Mouse (Mus musculus) cerebellum, adult (tissue): ENCODE data around the gene Tshz2.

Experiments
- ATAC-seq: cut with Nextera tagmentation; 2 replicates; pipeline ENCODE4 v1.9.2; 2017; ENCODE audit warnings: mild to moderate bottlenecking, moderate library complexity, mixed read lengths; ENCODE audit not compliant: insufficient number of reproducible peaks, low FRiP score, low TSS enrichment

Tshz2 gene

DNA sequence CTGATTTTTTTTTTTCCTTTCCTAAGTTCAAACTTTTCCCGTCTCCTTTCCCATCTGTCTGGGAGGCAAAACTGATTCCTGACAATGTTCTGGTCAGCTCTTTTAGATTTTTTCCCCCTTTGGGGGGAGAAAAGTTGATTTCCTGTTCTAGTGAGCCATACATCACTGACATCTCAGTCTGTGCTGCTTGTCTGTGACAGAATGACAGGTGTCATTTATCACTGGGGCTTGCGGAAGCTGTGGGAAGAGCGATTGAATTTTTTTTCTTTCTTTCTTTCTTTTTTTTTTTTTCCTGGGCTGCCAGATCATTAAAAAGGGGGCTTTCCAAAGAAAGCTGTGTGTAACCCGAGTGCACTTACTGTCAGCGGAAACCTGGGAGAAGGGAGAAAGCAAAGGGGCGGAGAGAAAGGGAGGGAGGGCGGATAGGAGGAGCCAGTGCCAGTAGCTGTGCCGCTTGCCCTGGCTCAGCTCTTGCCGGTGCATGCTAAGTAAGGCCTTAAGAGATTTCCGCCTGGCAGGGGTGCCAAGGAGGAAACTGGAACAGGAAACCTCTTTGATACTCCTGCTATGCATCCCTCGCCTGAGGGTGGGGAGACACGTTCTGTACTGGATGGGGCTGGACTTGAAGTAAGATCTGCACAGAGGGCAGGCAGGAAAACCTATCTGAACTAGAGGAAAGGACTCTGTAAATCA, 157.8 kb downstream of the Tshz2 start:
- no peak for ATAC-seq

DNA sequence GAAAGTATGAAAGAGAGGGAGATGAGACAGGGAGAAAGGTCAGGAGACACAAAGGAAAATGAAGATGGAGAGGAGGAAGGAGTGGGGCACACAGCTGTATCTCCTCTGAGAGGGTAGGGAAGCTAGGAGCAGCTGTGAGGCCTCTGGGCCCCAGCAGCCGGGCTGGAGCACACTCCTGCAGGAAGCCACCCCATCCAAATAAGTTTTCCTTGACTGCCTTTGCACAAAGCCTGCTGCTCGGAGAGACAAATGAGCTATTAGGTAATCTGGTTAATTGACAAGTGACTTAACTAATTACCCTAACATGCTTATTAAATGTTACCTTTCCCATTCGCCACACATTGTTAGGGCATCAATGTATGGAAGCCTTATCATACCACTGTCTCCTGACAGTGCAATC, 159.9 kb downstream of the Tshz2 start:
- ATAC-seq, result no peak

DNA sequence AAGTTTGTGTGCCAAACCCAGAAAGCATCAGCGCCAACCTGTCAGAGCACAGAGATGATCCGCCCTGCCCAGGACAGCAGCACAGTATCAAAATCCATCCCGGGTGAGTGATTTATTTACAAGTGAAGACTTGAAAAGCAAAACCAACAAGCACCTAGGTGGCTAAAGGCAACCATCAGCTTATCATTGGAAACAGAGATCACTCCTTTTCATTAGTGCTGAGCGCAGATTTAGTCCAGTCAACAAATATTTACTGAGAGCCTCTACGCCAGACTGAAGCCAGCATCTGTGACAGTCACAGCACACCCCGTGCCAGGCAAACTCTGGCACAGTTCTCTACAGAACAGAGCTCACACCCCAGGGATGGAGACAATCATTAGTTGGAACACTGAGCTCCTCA, 169.4 kb downstream of the Tshz2 start:
- ATAC-seq, result no peak

- no peak for ATAC-seq
Observed at GRCm38 (mm10) chr2:169804380-169804779, 171.6 kb downstream of the Tshz2 start.

- no peak for ATAC-seq
Observed at GRCm38 (mm10) chr2:169805545-169805944, 172.7 kb downstream of the Tshz2 start.

DNA sequence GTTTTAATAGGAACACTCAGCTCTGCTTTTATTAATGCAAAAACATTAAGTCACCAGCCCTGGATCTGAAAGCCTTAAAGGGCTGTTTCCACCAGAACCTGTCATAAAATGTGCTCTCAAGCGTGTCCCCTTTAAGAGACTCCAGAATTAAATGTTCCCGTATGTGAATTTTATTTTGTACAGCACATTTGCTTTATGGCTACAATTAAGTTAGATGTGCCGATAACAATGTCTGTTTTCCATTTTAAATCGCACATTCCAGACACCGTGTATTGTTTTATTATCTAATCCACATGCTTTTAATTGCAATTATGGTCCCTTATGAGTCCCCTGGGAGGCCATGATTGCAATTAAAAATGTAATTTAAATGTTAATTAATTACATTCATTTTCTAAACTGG, 178.8 kb downstream of the Tshz2 start:
- ATAC-seq, result no peak

GRCm38 (mm10) chr2:169812055-169812454, 179.2 kb downstream of the Tshz2 start:
- no peak for ATAC-seq

GRCm38 (mm10) chr2:169812940-169813339, 180.1 kb downstream of the Tshz2 start:
- no peak for ATAC-seq

GRCm38 (mm10) chr2:169814351-169814750, 181.5 kb downstream of the Tshz2 start:
- ATAC-seq, result no peak

DNA sequence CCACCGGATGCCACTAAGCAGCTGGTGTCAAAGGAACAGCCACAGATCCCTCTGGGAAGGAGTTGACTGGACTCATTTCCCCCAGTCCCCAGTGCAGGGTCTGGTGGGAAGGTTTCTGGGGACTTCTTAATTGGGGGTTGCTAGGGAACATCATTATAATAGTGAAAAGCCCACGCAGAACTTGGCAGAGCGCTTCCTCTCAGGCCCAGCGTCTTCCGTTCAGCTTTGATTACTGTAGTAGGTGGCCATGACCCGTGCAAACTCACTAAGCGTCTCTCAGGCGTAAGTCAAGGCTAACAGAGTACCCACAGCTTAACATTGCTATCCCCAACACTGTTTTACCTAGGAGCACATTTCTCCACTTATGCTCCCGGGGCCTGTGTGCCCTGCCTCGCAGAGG, 181.9 kb downstream of the Tshz2 start:
- no peak for ATAC-seq

- ATAC-seq, result no peak
Observed at GRCm38 (mm10) chr2:169821021-169821441, 188.2 kb downstream of the Tshz2 start.

GRCm38 (mm10) chr2:169825908-169826307, 193.1 kb downstream of the Tshz2 start:
- ATAC-seq, result no peak

- ATAC-seq, result no peak
Observed at GRCm38 (mm10) chr2:169826316-169826715, 193.5 kb downstream of the Tshz2 start.

DNA sequence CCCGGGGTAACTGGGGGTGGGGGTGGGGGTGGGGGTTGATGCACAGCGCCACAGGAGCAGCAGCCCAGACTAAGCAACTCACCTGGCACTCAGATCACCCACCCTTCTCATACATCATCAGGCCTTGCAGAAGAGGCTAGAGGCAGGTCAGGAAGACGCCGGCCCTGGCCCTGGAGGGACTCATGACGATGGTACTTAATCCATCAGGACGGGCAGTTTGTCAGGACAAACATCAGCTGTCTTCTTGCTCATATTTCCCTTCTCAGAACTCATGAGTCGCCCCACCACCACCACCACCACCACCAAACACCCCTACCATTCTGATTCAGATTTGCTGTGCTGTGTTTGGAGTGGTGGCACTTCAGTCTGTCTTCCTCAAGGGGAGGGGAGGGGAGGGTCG, 194.0 kb downstream of the Tshz2 start:
- no peak for ATAC-seq

GRCm38 (mm10) chr2:169832184-169832583, 199.4 kb downstream of the Tshz2 start:
- ATAC-seq, result no peak

DNA sequence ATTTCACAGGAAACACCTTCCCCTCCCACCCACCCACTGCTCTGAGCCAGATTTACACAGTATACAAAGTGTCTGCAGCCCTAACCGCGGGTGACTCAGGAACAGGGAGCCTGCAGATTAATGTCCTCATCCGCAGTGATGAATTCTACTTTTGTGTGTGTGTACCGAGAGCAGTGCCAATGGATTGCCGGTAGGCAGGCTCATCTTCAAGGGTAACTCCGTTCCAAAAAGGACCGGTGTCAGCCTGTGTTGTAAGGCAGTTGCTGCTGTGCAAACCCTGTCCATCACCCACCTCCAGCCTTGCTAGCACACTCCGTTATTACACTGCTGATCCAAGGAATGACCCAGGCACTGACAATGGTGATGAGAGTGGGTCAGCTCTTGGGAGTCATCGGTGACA, 200.8 kb downstream of the Tshz2 start:
- no peak for ATAC-seq

DNA sequence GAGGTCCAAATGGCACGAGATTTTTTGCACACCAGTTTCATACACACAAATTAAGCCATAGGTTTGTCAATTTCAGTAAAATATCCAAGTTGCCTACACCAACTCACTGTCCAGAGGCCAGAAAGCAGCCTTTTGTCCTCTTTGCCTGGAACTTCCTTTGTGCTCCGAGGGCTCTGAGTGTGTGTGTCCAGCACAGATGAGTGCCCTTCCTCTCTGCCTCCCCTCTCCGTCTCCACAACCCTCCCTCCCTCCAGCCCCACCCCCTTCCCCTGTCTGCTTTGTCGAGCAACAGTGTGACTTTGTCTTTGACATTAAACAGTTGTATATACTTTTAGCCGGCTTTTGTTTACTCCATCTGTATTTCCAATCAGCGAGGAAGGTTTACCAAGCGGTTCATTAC, 201.8 kb downstream of the Tshz2 start:
- ATAC-seq, result no peak

DNA sequence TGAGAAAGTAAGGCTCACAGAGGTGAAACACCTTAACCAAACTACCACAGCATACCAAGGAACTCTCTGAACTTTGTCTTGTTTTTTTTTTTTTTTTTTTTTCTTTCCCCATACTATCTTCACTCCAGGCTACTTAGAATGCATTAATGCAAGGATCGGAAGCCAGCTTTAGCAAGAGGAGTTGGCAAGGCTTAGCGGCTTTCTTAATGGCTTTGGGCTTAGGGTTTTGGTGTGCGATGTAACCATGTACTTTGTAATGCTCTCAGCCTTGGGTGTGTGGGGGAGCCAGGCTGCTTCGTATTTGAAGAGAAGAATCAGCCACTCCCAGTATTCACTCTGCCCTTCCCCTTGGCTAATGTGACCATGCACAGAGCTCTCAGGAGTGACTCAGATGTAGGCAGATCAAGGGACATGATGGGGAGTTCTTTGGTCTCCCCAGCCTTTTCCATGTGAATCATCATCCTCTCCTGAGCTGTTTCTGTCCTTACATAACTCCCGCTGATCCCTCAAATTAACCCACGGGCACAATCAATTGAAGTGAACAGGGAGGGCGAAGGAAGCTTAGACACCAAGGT, 204.3 kb downstream of the Tshz2 start:
- ATAC-seq, result no peak

DNA sequence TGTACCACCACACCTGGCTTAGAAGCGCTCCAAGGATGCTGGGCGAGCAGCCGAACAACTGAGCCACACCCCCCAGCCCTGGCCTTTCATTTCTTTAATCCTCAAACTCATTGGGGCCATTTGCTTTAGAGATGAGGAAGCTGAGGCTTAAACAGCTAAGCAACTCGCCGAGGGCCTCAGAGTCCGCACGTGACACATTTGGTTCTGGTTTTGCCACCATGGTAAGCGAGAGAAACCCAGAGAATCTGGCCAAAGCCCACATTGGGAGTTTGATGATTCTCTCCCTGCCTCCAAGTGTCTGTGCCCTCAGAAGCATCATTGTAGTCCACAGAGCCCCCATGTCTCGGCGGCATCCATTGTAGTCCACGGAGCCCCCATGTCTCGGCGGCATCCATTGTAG, 205.7 kb downstream of the Tshz2 start:
- ATAC-seq, result no peak

DNA sequence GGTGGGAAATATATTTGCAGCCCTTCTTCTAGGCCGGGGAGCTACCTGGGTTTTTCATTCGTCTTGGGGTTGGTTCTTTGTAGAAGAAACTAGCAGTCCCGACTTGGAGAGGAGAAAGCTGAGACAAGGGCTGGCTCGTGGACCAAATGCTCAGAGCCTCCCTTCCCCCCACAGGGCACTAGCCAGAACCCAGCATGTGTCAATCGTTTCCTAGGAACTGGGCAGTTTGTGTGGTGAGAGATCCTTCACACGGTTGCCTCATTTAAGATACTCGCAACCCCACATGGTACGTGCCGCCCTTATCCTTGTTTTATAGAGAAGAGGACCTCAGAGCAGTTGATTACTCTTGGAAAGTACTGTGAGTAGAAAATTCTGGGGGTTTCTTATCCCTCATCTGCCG, 208.6 kb downstream of the Tshz2 start:
- no peak for ATAC-seq

- no peak for ATAC-seq
Observed at GRCm38 (mm10) chr2:169842494-169842893, 209.7 kb downstream of the Tshz2 start.

DNA sequence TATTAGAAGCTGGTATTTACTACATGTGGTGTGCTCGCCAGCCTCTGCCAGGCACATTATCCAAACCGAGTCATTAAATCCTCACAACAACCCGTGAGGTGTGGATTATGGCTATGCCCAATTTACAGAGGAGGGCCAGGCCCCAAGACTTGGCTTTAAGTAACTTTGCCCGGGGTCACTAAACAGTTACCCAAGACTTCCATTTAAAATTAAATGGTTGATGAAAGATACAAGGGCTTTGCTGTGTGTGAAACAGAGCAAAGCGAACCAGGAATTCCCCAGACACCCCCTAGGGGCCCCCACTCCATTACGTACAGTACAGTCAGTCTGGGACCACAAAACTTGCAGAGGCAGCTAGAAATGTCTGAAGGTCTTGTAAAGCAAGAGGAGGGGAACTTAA, 210.7 kb downstream of the Tshz2 start:
- ATAC-seq, result no peak
